Mouse (Mus musculus): ENCODE measurements at regions not wholly inside any gene's neighbourhood (a gene's known extent, or its start where the extent isn't known, plus 50 kb on each side); places are given as distances from the start of the nearest gene placed in this dataset.

GRCm38 (mm10) chr8:112189698-112190097 lies 174.9 kb upstream of the Gm6793 start:
- Histone ChIP-seq H3K36me3 (ENCODE audit: control insufficient read depth, insufficient read depth, low read length) (no peaks in the 10 kb centered on the region), H3K27ac (ENCODE audit: low read depth, low read length) (no peak overlapping the region), H3K4me1 (replicated peaks; ENCODE audit: control insufficient read depth, insufficient read depth, low read length) (no peaks in the 10 kb centered on the region), H3K4me2 (replicated peaks; ENCODE audit: low read depth, low read length) (no peak overlapping the region), H3K9ac (ENCODE audit: low read depth, low read length) (no peak overlapping the region), H3K4me3 (ENCODE audit: low read depth, low read length) (no peak overlapping the region), H3K27me3 (ENCODE audit: control insufficient read depth, insufficient read depth, low read length) (no peaks in the 10 kb centered on the region), H3K9me3 (ENCODE audit: control insufficient read depth, low read length) (no peaks in the 10 kb centered on the region)
- WGBS, result 24% methylated on average over 2 of the region's 2 CpGs
- DNase-seq (ENCODE audit: low spot score), result no peak
- ATAC-seq (ENCODE audit: low FRiP score), result no peak

GRCm38 (mm10) chr8:112170184-112170583 lies 155.3 kb upstream of the Gm6793 start:
- Histone ChIP-seq H3K9me3 (ENCODE audit: control insufficient read depth, low read length) (no peaks in the 10 kb centered on the region), H3K27me3 (ENCODE audit: control insufficient read depth, insufficient read depth, low read length) (no peaks in the 10 kb centered on the region), H3K4me2 (replicated peaks; ENCODE audit: low read depth, low read length) (no peak overlapping the region), H3K4me3 (ENCODE audit: low read depth, low read length) (no peak overlapping the region), H3K36me3 (ENCODE audit: control insufficient read depth, insufficient read depth, low read length) (no peaks in the 10 kb centered on the region), H3K9ac (ENCODE audit: low read depth, low read length) (no peak overlapping the region), H3K27ac (ENCODE audit: low read depth, low read length) (no peak overlapping the region), H3K4me1 (replicated peaks; ENCODE audit: control insufficient read depth, insufficient read depth, low read length) (no peaks in the 10 kb centered on the region)
- ATAC-seq (ENCODE audit: low FRiP score) (no peak), DNase-seq (ENCODE audit: low spot score) (no peak)
- 92% methylated on average over 1 of the region's 1 CpGs for WGBS

- Histone ChIP-seq H3K4me1 (replicated peaks; ENCODE audit: control insufficient read depth, insufficient read depth, low read length) (no peaks in the 10 kb centered on the region), H3K9me3 (ENCODE audit: control insufficient read depth, low read length) (no peaks in the 10 kb centered on the region), H3K36me3 (ENCODE audit: control insufficient read depth, insufficient read depth, low read length) (no peaks in the 10 kb centered on the region), H3K9ac (ENCODE audit: low read depth, low read length) (no peak overlapping the region), H3K4me3 (ENCODE audit: low read depth, low read length) (no peak overlapping the region), H3K4me2 (replicated peaks; ENCODE audit: low read depth, low read length) (no peak overlapping the region), H3K27ac (ENCODE audit: low read depth, low read length) (no peak overlapping the region), H3K27me3 (ENCODE audit: control insufficient read depth, insufficient read depth, low read length) (no peaks in the 10 kb centered on the region)
- 30% methylated on average over 7 of the region's 7 CpGs for WGBS
- ATAC-seq (ENCODE audit: low FRiP score) (peak; percentile 69; the same call in 1 of the 2 replicates), DNase-seq (ENCODE audit: low spot score) (peak; percentile 39)
Measured at GRCm38 (mm10) chr8:112156656-112157055, 141.8 kb upstream of the Gm6793 start.

GRCm38 (mm10) chr8:112138924-112139323 lies 124.1 kb upstream of the Gm6793 start:
- no peaks in the 10 kb centered on the region for H3K36me3 ChIP-seq (ENCODE audit: control insufficient read depth, insufficient read depth, low read length)
- H3K4me1 ChIP-seq (replicated peaks; ENCODE audit: control insufficient read depth, insufficient read depth, low read length), result no peaks in the 10 kb centered on the region
- no peak for ATAC-seq (ENCODE audit: low FRiP score)
- H3K27ac ChIP-seq (ENCODE audit: low read depth, low read length), result no peak overlapping the region
- no peak overlapping the region for H3K9ac ChIP-seq (ENCODE audit: low read depth, low read length)
- no peak overlapping the region for H3K4me2 ChIP-seq (replicated peaks; ENCODE audit: low read depth, low read length)
- H3K4me3 ChIP-seq (ENCODE audit: low read depth, low read length), result no peak overlapping the region
- DNase-seq (ENCODE audit: low spot score), result no peak
- H3K9me3 ChIP-seq (ENCODE audit: control insufficient read depth, low read length), result no peaks in the 10 kb centered on the region
- 57% methylated on average over 5 of the region's 5 CpGs for WGBS
- no peaks in the 10 kb centered on the region for H3K27me3 ChIP-seq (ENCODE audit: control insufficient read depth, insufficient read depth, low read length)

- Histone ChIP-seq H3K36me3 (ENCODE audit: control insufficient read depth, insufficient read depth, low read length) (no peaks in the 10 kb centered on the region), H3K27me3 (ENCODE audit: control insufficient read depth, insufficient read depth, low read length) (no peaks in the 10 kb centered on the region), H3K9ac (ENCODE audit: low read depth, low read length) (no peak overlapping the region), H3K4me2 (replicated peaks; ENCODE audit: low read depth, low read length) (no peak overlapping the region), H3K27ac (ENCODE audit: low read depth, low read length) (no peak overlapping the region), H3K9me3 (ENCODE audit: control insufficient read depth, low read length) (no peaks in the 10 kb centered on the region), H3K4me1 (replicated peaks; ENCODE audit: control insufficient read depth, insufficient read depth, low read length) (no peaks in the 10 kb centered on the region), H3K4me3 (ENCODE audit: low read depth, low read length) (no peak overlapping the region)
- no peak for DNase-seq (ENCODE audit: low spot score)
- WGBS, result 69% methylated on average over 2 of the region's 2 CpGs
- ATAC-seq (ENCODE audit: low FRiP score), result no peak
Measured at GRCm38 (mm10) chr8:112130196-112130595, 115.4 kb upstream of the Gm6793 start.

GRCm38 (mm10) chr8:112128833-112129518 lies 114.1 kb upstream of the Gm6793 start:
- 59% methylated on average over 14 of the region's 14 CpGs for WGBS
- H3K27me3 ChIP-seq (ENCODE audit: control insufficient read depth, insufficient read depth, low read length), result no peaks in the 10 kb centered on the region
- no peak overlapping the region for H3K4me2 ChIP-seq (replicated peaks; ENCODE audit: low read depth, low read length)
- H3K27ac ChIP-seq (ENCODE audit: low read depth, low read length), result no peak overlapping the region
- no peaks in the 10 kb centered on the region for H3K36me3 ChIP-seq (ENCODE audit: control insufficient read depth, insufficient read depth, low read length)
- no peaks in the 10 kb centered on the region for H3K9me3 ChIP-seq (ENCODE audit: control insufficient read depth, low read length)
- no peak for ATAC-seq (ENCODE audit: low FRiP score)
- DNase-seq (ENCODE audit: low spot score), result peak; percentile 75
- H3K9ac ChIP-seq (ENCODE audit: low read depth, low read length), result no peak overlapping the region
- H3K4me1 ChIP-seq (replicated peaks; ENCODE audit: control insufficient read depth, insufficient read depth, low read length), result no peaks in the 10 kb centered on the region
- H3K4me3 ChIP-seq (ENCODE audit: low read depth, low read length), result no peak overlapping the region

- Histone ChIP-seq H3K9ac (ENCODE audit: low read depth, low read length) (no peak overlapping the region), H3K36me3 (ENCODE audit: control insufficient read depth, insufficient read depth, low read length) (no peaks in the 10 kb centered on the region), H3K27me3 (ENCODE audit: control insufficient read depth, insufficient read depth, low read length) (no peaks in the 10 kb centered on the region), H3K4me1 (replicated peaks; ENCODE audit: control insufficient read depth, insufficient read depth, low read length) (no peaks in the 10 kb centered on the region), H3K27ac (ENCODE audit: low read depth, low read length) (no peak overlapping the region), H3K9me3 (ENCODE audit: control insufficient read depth, low read length) (no peaks in the 10 kb centered on the region), H3K4me2 (replicated peaks; ENCODE audit: low read depth, low read length) (no peak overlapping the region), H3K4me3 (ENCODE audit: low read depth, low read length) (no peak overlapping the region)
- ATAC-seq (ENCODE audit: low FRiP score), result no peak
- 84% methylated on average over 2 of the region's 2 CpGs for WGBS
- no peak for DNase-seq (ENCODE audit: low spot score)
Measured at GRCm38 (mm10) chr8:112111950-112112349, 97.1 kb upstream of the Gm6793 start.

- Histone ChIP-seq H3K27me3 (ENCODE audit: control insufficient read depth, insufficient read depth, low read length) (no peaks in the 10 kb centered on the region), H3K4me2 (replicated peaks; ENCODE audit: low read depth, low read length) (no peak overlapping the region), H3K27ac (ENCODE audit: low read depth, low read length) (no peak overlapping the region), H3K4me3 (ENCODE audit: low read depth, low read length) (no peak overlapping the region), H3K9ac (ENCODE audit: low read depth, low read length) (no peak overlapping the region), H3K36me3 (ENCODE audit: control insufficient read depth, insufficient read depth, low read length) (no peaks in the 10 kb centered on the region), H3K9me3 (ENCODE audit: control insufficient read depth, low read length) (no peaks in the 10 kb centered on the region), H3K4me1 (replicated peaks; ENCODE audit: control insufficient read depth, insufficient read depth, low read length) (peaks cover 3% of the 10 kb centered on the region; the same call in 1 of the 2 replicates)
- WGBS, result 68% methylated on average over 10 of the region's 10 CpGs
- ATAC-seq (ENCODE audit: low FRiP score) (peak; percentile 85), DNase-seq (ENCODE audit: low spot score) (peak; percentile 44)
Measured at GRCm38 (mm10) chr8:112097883-112098635, 83.2 kb upstream of the Gm6793 start.

- Histone ChIP-seq H3K4me2 (replicated peaks; ENCODE audit: low read depth, low read length) (no peak overlapping the region), H3K36me3 (ENCODE audit: control insufficient read depth, insufficient read depth, low read length) (no peaks in the 10 kb centered on the region), H3K27ac (ENCODE audit: low read depth, low read length) (no peak overlapping the region), H3K9ac (ENCODE audit: low read depth, low read length) (no peak overlapping the region), H3K9me3 (ENCODE audit: control insufficient read depth, low read length) (no peaks in the 10 kb centered on the region), H3K4me1 (replicated peaks; ENCODE audit: control insufficient read depth, insufficient read depth, low read length) (peaks cover 3% of the 10 kb centered on the region; the same call in 1 of the 2 replicates), H3K4me3 (ENCODE audit: low read depth, low read length) (no peak overlapping the region), H3K27me3 (ENCODE audit: control insufficient read depth, insufficient read depth, low read length) (no peaks in the 10 kb centered on the region)
- 85% methylated on average over 2 of the region's 2 CpGs for WGBS
- no peak for DNase-seq (ENCODE audit: low spot score)
- no peak for ATAC-seq (ENCODE audit: low FRiP score)
Measured at GRCm38 (mm10) chr8:112094881-112095280, 80.0 kb upstream of the Gm6793 start.
